Mouse (Mus musculus): ENCODE measurements around the gene E130218I03Rik. TPM values are rescaled to one million over a fixed set of nuclear protein-coding genes. Genes with fewer than 3 reads are reported as not detected.
"Not testable (repeated sequence)": the region's sequence is repeated elsewhere in the genome, so short reads cannot be mapped to it uniquely, and the experiment has no call there.

Gene E130218I03Rik
- total and polyA plus RNA-seq, 2 experiments: not detected

DNA sequence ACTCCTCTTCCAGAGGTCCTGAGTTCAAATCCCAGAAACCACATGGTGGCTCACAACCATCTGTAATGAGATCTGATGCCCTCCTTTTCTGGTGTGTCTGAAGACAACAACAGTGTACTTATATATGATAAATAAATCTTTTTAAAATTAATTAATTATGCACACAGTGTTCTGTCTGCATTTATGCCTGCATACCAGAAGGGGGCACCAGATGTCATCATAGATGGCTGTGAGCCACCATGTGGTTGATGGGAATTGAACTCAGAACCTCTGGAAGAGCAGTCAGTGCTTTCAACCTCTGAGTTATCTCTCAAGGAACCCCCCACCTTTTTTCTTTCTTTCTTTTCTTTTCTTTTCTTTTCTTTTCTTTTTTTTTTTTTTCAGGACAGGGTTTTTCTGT is 26.2 kb downstream of the E130218I03Rik start:
- not testable (repeated sequence) for H3K27ac ChIP-seq (replicated peaks; ENCODE audit: insufficient read depth, low read depth, low read length); H3K4me1 ChIP-seq (ENCODE audit: control insufficient read depth, insufficient read depth, low read length); H3K79me2 ChIP-seq (ENCODE audit: control insufficient read depth, insufficient read depth, low read length); H3K36me3 ChIP-seq (ENCODE audit: control insufficient read depth, insufficient read depth, low read length); H3K9ac ChIP-seq (ENCODE audit: low read depth, low read length); DNase-seq (ENCODE audit: extremely low read depth, low read depth, low spot score); H3K4me3 ChIP-seq (ENCODE audit: insufficient read depth, low read depth, low read length); H3K27me3 ChIP-seq (ENCODE audit: control insufficient read depth, insufficient read depth, low read length)
- peak; percentile 17; the same call in 1 of the 2 replicates for TF ChIP-seq CTCF (IDR thresholded peaks at IDR 0.05; ENCODE audit: low read depth, low read length)

DNA sequence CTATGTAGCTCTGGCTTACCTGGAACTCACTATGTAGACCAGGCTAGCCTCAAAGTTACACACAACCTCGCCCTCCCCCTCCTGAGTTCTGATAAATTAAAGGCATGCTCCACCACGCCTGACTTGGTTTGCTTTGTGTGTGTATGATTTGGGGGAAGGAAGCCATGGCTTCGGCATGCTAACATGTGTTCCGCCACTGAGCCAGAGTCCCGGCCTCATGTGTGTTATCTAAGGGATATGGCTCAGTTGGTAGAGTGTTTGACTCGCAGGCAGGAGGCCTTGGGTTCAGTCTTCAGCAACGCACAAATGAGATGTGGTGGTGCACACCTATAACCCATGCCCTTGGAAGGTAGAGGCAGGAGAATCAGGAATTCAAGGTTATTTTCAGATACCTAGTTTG is 28.5 kb downstream of the E130218I03Rik start:
- WGBS: 86% methylated on average over 7 of the region's 7 CpGs
- TF ChIP-seq CTCF (IDR thresholded peaks at IDR 0.05; ENCODE audit: low read depth, low read length) (no peak), POLR2A (IDR thresholded peaks at IDR 0.05; ENCODE audit: extremely low read depth, insufficient read depth, low read length) (no peak)
- Histone ChIP-seq H3K4me1 (ENCODE audit: control insufficient read depth, insufficient read depth, low read length) (peaks cover 4% of the 10 kb centered on the region; the same call in 1 of the 2 replicates), H3K79me2 (ENCODE audit: control insufficient read depth, insufficient read depth, low read length) (no peaks in the 10 kb centered on the region), H3K27ac (replicated peaks; ENCODE audit: insufficient read depth, low read depth, low read length) (no peak overlapping the region), H3K27me3 (ENCODE audit: control insufficient read depth, insufficient read depth, low read length) (no peaks in the 10 kb centered on the region), H3K9ac (ENCODE audit: low read depth, low read length) (no peak overlapping the region), H3K36me3 (ENCODE audit: control insufficient read depth, insufficient read depth, low read length) (peaks cover 4% of the 10 kb centered on the region; the same call in 1 of the 2 replicates), H3K4me3 (ENCODE audit: insufficient read depth, low read depth, low read length) (no peak overlapping the region)
- no peak for DNase-seq (ENCODE audit: extremely low read depth, low read depth, low spot score)

DNA sequence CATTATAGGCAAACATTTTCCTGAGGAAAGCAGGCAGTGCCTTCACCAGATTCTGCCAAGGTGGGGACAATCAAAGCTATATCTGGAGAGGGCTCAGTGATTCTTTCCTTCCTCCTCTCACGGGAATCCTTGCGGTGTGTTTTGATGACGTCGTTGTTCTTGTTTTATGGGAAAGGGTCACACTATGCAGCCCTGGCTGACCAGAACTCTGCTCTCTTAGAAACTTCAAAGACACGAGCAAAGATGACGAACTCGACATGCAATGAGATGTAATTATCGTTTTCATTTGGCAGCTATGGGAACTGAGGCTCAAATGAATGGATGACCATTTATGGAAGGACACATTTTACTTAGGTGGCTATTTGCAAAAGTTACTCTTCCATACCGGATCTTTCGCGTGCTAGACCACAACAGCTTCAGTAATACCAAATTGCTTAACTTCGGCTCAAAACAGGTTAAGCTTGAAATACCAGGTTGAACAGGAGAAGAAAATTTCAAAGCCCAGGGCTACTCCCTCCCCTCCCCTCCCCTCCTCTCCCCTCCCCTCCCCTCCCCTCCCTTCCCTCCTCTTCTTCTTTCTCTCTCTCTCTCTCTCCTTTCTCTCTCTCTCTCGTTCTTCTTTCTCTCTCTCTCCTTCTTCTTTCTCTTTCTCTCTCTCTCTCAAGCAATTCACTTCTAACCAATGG is 29.4 kb downstream of the E130218I03Rik start:
- WGBS: 31% methylated on average over 12 of the region's 13 CpGs
- peaks cover 7% of the 10 kb centered on the region; the same call in 1 of the 2 replicates for H3K36me3 ChIP-seq (ENCODE audit: control insufficient read depth, insufficient read depth, low read length)
- H3K4me1 ChIP-seq (ENCODE audit: control insufficient read depth, insufficient read depth, low read length): peaks cover 4% of the 10 kb centered on the region; the same call in 1 of the 2 replicates
- no peak overlapping the region for H3K27ac ChIP-seq (replicated peaks; ENCODE audit: insufficient read depth, low read depth, low read length)
- no peak for TF ChIP-seq POLR2A (IDR thresholded peaks at IDR 0.05; ENCODE audit: extremely low read depth, insufficient read depth, low read length)
- no peak for TF ChIP-seq CTCF (IDR thresholded peaks at IDR 0.05; ENCODE audit: low read depth, low read length)
- DNase-seq (ENCODE audit: extremely low read depth, low read depth, low spot score): no peak
- no peak overlapping the region for H3K4me3 ChIP-seq (ENCODE audit: insufficient read depth, low read depth, low read length)
- H3K9ac ChIP-seq (ENCODE audit: low read depth, low read length): no peak overlapping the region
- no peaks in the 10 kb centered on the region for H3K79me2 ChIP-seq (ENCODE audit: control insufficient read depth, insufficient read depth, low read length)
- no peaks in the 10 kb centered on the region for H3K27me3 ChIP-seq (ENCODE audit: control insufficient read depth, insufficient read depth, low read length)

DNA sequence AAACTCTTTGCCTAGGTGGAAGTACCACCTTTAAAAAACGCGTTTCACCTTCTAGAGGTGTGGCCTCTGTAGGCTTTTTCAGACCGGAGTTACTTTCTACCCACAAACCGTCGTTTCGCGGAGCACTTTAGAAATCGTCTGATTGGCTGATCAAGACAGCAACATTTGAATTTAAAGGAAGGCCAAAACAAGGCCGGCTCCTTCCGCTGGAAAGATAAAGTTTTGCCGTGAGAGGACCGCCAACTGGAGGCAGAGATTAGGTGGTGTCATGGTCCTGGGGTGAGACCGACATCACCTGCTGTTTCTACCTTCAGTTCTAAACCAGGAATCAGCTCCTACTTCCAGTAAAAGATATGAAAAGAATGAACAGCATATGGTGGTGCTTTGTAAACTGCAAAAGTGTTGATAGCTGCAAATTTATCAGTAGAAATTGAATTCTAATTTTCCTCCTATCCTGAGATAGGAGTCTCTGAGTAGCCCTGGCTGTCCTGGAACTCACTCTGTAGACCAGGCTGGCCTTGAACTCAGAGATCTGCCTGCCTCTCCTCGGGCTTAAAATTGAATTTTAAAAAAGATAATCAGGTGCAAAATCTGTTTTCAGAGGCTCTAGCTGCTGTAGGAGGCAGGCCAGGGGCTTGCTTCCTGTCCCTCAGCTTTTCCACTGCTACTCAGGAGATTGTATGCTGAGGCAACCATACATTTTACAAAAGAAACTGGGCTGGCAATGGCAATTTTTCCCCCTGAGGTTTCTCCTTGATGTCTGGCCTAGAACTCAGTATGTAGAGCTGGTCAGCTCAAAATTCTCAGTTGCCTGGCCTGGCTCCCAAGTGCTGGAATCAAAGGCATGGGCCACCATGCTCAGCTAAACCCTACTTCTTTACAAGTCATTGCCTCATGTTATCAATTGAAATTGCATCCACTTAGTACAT is 30.2 kb downstream of the E130218I03Rik start:
- H3K27ac ChIP-seq (replicated peaks; ENCODE audit: insufficient read depth, low read depth, low read length): no peak overlapping the region

DNA sequence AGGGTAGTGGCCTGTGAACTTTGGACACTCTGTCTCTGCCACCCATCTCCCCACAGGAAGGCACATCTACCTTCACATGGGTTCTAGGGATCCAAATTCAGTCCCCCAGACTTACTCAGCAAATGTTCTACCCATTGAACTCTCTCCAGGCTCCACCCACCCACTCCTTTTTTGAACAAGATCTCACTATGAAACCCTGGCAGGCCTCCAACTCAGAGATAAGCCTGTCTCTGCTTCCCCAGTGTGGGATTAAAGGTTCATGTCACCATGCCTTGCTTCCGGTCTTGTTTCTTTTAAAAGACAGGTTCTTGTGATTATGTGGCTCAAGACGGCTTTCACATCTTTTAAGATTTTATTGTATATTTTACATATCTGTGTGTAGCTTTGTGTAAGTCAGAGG is 41.5 kb downstream of the E130218I03Rik start:
- peak; percentile 79 for DNase-seq (ENCODE audit: extremely low read depth, low read depth, low spot score)
- 58% methylated on average over 2 of the region's 2 CpGs for WGBS
- peaks cover 4% of the 10 kb centered on the region; the same call in 1 of the 2 replicates for H3K79me2 ChIP-seq (ENCODE audit: control insufficient read depth, insufficient read depth, low read length)
- H3K36me3 ChIP-seq (ENCODE audit: control insufficient read depth, insufficient read depth, low read length): peaks cover 23% of the 10 kb centered on the region; the same call in 1 of the 2 replicates
- H3K27ac ChIP-seq (replicated peaks; ENCODE audit: insufficient read depth, low read depth, low read length): no peak overlapping the region
- peaks cover 11% of the 10 kb centered on the region for H3K4me1 ChIP-seq (ENCODE audit: control insufficient read depth, insufficient read depth, low read length)
- no peaks in the 10 kb centered on the region for H3K27me3 ChIP-seq (ENCODE audit: control insufficient read depth, insufficient read depth, low read length)
- no peak overlapping the region for H3K4me3 ChIP-seq (ENCODE audit: insufficient read depth, low read depth, low read length)
- H3K9ac ChIP-seq (ENCODE audit: low read depth, low read length): no peak overlapping the region
- no peak for TF ChIP-seq CTCF (IDR thresholded peaks at IDR 0.05; ENCODE audit: low read depth, low read length)
- TF ChIP-seq POLR2A (IDR thresholded peaks at IDR 0.05; ENCODE audit: extremely low read depth, insufficient read depth, low read length): no peak

More for the DNA sequence above, 30.2 kb downstream of the E130218I03Rik start:
- no peak overlapping the region for H3K9ac ChIP-seq (ENCODE audit: low read depth, low read length)
- no peaks in the 10 kb centered on the region for H3K79me2 ChIP-seq (ENCODE audit: control insufficient read depth, insufficient read depth, low read length)
- DNase-seq (ENCODE audit: extremely low read depth, low read depth, low spot score): peak; percentile 26
- H3K27me3 ChIP-seq (ENCODE audit: control insufficient read depth, insufficient read depth, low read length): no peaks in the 10 kb centered on the region
- TF ChIP-seq POLR2A (IDR thresholded peaks at IDR 0.05; ENCODE audit: extremely low read depth, insufficient read depth, low read length) (no peak), CTCF (IDR thresholded peaks at IDR 0.05; ENCODE audit: low read depth, low read length) (no peak)
- WGBS: 8% methylated on average over 14 of the region's 14 CpGs
- peaks cover 13% of the 10 kb centered on the region; the same call in 1 of the 2 replicates for H3K36me3 ChIP-seq (ENCODE audit: control insufficient read depth, insufficient read depth, low read length)
- no peak overlapping the region for H3K4me3 ChIP-seq (ENCODE audit: insufficient read depth, low read depth, low read length)
- H3K4me1 ChIP-seq (ENCODE audit: control insufficient read depth, insufficient read depth, low read length): peaks cover 4% of the 10 kb centered on the region; the same call in 1 of the 2 replicates
